Mouse (Mus musculus): ENCODE results near the gene Dpf3. TPM values are rescaled to one million over a fixed set of nuclear protein-coding genes. Genes with fewer than 3 reads are reported as not detected.
A peak's percentile ranks its signal among the peaks of the same experiment; 100 is the strongest.

Gene Dpf3
- polyA plus RNA-seq, 1 experiment = 24.7 TPM

- Histone ChIP-seq H3K4me3 (replicated peaks; ENCODE audit: control insufficient read depth, low read depth, low read length) (no peak overlapping the region), H3K4me1 (ENCODE audit: control insufficient read depth, insufficient read depth, low read length) (no peaks in the 10 kb centered on the region), H3K27ac (ENCODE audit: control insufficient read depth, insufficient read depth, low read depth, low read length, poor library complexity) (no peak overlapping the region)
- 79% methylated on average over 9 of the region's 9 CpGs for WGBS
- no peak for TF ChIP-seq POLR2A (IDR thresholded peaks at IDR 0.05; ENCODE audit: borderline replicate concordance, control insufficient read depth, low read depth, low read length)
- no peak for TF ChIP-seq CTCF (IDR thresholded peaks at IDR 0.05; ENCODE audit: control insufficient read depth, insufficient read depth, low read length)
These were observed 8.4 kb upstream of the Dpf3 start for GRCm38 (mm10) chr12:83495961-83496282.

DNA sequence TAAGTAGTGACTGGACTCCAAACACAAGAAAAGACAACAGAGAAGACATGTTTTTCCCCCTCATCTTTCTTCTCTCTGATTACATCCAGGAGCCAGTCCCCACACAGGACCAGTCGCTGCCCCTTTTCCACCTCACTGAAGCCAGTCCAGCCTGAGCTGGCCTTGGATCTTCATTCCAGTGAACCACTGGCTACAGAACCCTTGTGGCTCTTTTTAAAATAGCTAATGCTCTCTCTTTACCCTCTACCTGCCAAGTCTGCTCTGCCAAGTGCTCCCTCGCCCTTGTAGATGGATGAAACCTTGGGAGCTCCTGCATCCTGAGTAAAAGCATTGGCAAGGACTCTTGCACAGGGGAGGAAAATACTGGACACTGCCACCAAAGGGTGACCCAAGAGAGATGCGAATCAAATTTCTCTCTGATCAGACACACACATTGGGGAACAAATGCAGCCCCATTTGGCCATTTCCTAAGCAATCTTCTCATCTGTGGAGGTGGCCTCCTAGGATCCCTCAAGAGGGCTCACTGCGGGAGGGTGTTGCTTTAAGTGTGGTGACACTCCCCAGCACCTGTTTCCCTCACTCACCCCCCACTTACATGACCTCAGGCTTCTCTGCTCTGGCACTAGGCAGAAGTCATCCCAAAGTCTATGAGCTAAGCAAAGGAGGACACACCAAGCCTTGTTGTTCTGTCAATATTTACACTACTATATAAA lies 7.9 kb upstream of the Dpf3 start:
- Histone ChIP-seq H3K4me3 (replicated peaks; ENCODE audit: control insufficient read depth, low read depth, low read length) (no peak overlapping the region), H3K4me1 (ENCODE audit: control insufficient read depth, insufficient read depth, low read length) (no peaks in the 10 kb centered on the region), H3K27ac (ENCODE audit: control insufficient read depth, insufficient read depth, low read depth, low read length, poor library complexity) (no peak overlapping the region)
- no peak for TF ChIP-seq CTCF (IDR thresholded peaks at IDR 0.05; ENCODE audit: control insufficient read depth, insufficient read depth, low read length)
- no peak for TF ChIP-seq POLR2A (IDR thresholded peaks at IDR 0.05; ENCODE audit: borderline replicate concordance, control insufficient read depth, low read depth, low read length)
- 73% methylated on average over 4 of the region's 4 CpGs for WGBS

DNA sequence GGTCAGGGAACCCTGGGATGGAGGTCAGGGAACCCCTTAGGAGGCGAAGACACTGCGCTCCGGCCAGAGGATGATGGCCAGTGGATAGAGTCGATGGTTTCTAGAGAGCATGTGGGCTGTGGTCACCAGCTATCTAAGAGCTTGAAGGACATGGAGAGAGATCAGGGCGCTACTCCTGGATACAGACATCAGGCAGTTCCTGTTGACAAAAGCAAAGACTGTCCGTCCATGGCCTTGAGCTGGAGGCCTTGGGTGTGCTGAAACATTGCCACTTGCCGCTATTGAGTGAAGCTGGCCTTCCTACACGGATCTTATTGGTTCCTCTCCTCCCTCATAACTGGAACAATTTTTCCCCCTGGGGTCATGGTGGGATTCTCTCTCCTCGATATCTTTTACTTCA lies 6.7 kb upstream of the Dpf3 start:
- H3K4me1 ChIP-seq (ENCODE audit: control insufficient read depth, insufficient read depth, low read length) = no peaks in the 10 kb centered on the region
- no peak overlapping the region for H3K4me3 ChIP-seq (replicated peaks; ENCODE audit: control insufficient read depth, low read depth, low read length)
- H3K27ac ChIP-seq (ENCODE audit: control insufficient read depth, insufficient read depth, low read depth, low read length, poor library complexity) = no peak overlapping the region
- TF ChIP-seq POLR2A (IDR thresholded peaks at IDR 0.05; ENCODE audit: borderline replicate concordance, control insufficient read depth, low read depth, low read length) (no peak), CTCF (IDR thresholded peaks at IDR 0.05; ENCODE audit: control insufficient read depth, insufficient read depth, low read length) (no peak)
- 81% methylated on average over 9 of the region's 9 CpGs for WGBS

DNA sequence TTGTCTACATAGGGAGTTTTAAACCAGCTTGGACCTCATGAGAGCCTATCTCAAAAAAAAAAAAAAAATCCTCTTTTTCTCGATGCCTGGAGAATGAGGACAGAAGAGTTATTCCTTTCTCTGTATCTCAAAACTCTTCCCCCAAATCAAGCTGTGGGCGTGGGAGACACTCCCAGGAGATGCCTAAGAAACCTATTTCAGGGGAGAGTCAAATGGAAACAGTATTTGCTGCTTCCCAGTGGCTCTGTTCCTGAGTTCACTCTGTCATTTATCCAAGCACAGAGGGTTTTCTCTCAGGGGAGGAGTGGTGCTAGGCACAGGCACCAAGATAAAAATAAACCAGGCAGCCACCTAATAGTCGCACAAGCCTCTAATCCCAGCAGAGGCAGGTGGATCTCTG lies 5.3 kb upstream of the Dpf3 start:
- 67% methylated on average over 3 of the region's 3 CpGs for WGBS
- Histone ChIP-seq H3K4me3 (replicated peaks; ENCODE audit: control insufficient read depth, low read depth, low read length) (no peak overlapping the region), H3K4me1 (ENCODE audit: control insufficient read depth, insufficient read depth, low read length) (no peaks in the 10 kb centered on the region), H3K27ac (ENCODE audit: control insufficient read depth, insufficient read depth, low read depth, low read length, poor library complexity) (no peak overlapping the region)
- TF ChIP-seq POLR2A (IDR thresholded peaks at IDR 0.05; ENCODE audit: borderline replicate concordance, control insufficient read depth, low read depth, low read length) (no peak), CTCF (IDR thresholded peaks at IDR 0.05; ENCODE audit: control insufficient read depth, insufficient read depth, low read length) (no peak)

GRCm38 (mm10) chr12:83491609-83492008 lies 4.1 kb upstream of the Dpf3 start:
- Histone ChIP-seq H3K27ac (ENCODE audit: control insufficient read depth, insufficient read depth, low read depth, low read length, poor library complexity) (no peak overlapping the region), H3K4me1 (ENCODE audit: control insufficient read depth, insufficient read depth, low read length) (no peaks in the 10 kb centered on the region), H3K4me3 (replicated peaks; ENCODE audit: control insufficient read depth, low read depth, low read length) (no peak overlapping the region)
- no peak for TF ChIP-seq POLR2A (IDR thresholded peaks at IDR 0.05; ENCODE audit: borderline replicate concordance, control insufficient read depth, low read depth, low read length)
- TF ChIP-seq CTCF (IDR thresholded peaks at IDR 0.05; ENCODE audit: control insufficient read depth, insufficient read depth, low read length) = peak; percentile 33; the same call in 1 of the 2 replicates
- 30% methylated on average over 1 of the region's 1 CpGs for WGBS

GRCm38 (mm10) chr12:83489748-83490147 lies 2.2 kb upstream of the Dpf3 start:
- H3K4me1 ChIP-seq (ENCODE audit: control insufficient read depth, insufficient read depth, low read length) = no peaks in the 10 kb centered on the region; the same call in 1 of the 2 replicates
- no peak overlapping the region for H3K4me3 ChIP-seq (replicated peaks; ENCODE audit: control insufficient read depth, low read depth, low read length)
- WGBS = 29% methylated on average over 2 of the region's 2 CpGs
- TF ChIP-seq CTCF (IDR thresholded peaks at IDR 0.05; ENCODE audit: control insufficient read depth, insufficient read depth, low read length) (0 out of 2 replicates have a peak, but pooled peaks have one; percentile 6), POLR2A (IDR thresholded peaks at IDR 0.05; ENCODE audit: borderline replicate concordance, control insufficient read depth, low read depth, low read length) (no peak)
- no peak overlapping the region for H3K27ac ChIP-seq (ENCODE audit: control insufficient read depth, insufficient read depth, low read depth, low read length, poor library complexity)

DNA sequence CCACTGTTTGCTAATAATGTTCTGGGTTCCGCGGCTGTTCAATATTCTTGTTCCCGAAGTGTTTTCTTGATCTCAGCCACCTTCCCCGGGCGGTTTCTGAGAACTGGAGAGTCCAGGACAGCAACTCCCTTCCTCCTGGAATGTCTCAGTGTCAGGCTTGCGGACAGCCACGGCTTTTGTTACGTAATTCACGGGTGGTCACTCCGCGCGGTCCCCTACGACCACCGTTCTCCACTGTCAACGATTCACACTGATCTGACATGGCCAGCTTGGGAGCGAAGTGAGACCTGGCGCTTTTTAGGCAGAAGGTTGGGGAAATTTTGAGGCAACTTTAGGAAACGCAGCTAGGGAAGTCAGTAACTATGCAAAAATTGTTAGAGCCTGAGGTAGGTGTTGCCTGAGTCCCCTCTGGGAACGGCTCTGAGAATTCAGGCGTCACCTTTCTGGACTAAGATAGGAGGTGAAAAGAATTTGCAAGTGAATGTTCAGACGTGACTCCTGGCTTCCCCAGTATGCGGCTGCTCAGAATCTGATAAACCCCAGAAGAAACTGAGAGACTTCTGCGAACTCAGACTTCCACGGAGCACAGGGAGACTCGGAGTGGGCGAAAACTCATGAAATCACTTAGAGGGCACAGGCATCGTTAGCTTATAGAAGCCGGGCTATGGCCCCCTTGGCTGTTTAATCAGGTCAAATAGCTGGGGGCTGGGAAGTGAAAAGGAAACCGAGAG lies 860 bp upstream of the Dpf3 start:
- Histone ChIP-seq H3K27ac (ENCODE audit: control insufficient read depth, insufficient read depth, low read depth, low read length, poor library complexity) (no peak overlapping the region), H3K4me3 (replicated peaks; ENCODE audit: control insufficient read depth, low read depth, low read length) (peak overlapping the region; percentile 40), H3K4me1 (ENCODE audit: control insufficient read depth, insufficient read depth, low read length) (no peaks in the 10 kb centered on the region; the same call in 1 of the 2 replicates)
- TF ChIP-seq CTCF (IDR thresholded peaks at IDR 0.05; ENCODE audit: control insufficient read depth, insufficient read depth, low read length) = no peak
- no peak for TF ChIP-seq POLR2A (IDR thresholded peaks at IDR 0.05; ENCODE audit: borderline replicate concordance, control insufficient read depth, low read depth, low read length)
- WGBS = 1% methylated on average over 29 of the region's 29 CpGs

DNA sequence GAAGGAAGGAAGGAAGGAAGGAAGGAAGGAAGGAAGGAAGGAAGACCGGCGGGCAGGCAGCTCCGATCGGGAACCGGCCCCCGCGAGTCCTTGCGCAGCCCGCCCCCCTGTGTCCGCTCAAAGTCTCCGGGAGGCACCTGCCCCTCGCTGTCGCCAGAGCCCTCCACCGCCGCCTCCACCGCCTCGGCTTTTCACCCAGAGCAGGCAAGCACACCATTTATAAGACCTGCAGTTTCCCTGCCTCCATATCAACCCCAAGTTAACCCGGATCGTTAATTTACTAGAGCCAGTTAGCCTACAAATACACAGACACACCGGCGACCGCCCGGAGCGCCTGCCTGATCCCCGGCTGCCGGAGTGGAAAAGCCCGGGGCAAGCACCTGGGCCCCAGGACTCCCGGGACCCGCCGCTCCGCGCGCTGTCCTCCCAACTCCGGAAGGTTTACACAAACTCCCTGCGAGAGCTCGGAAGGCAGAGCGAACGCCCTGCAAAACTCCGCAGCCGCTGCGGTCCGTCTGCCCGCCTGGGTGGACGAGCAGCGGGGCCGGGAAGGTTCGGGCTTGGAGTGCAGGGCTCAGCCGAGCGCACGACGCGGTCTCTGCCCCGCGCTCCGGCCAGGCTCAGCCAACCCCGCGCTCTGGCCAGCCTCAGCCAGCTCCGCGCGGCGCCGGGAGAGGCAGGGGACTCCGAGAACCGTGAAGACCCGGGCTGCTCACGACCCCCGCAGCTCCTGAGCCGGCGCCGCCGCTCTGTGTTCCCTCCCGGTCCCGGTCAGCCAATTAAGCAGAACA lies 650 bp downstream of the Dpf3 start:
- Histone ChIP-seq H3K4me3 (replicated peaks; ENCODE audit: control insufficient read depth, low read depth, low read length) (peak overlapping the region; percentile 70), H3K4me1 (ENCODE audit: control insufficient read depth, insufficient read depth, low read length) (no peaks in the 10 kb centered on the region; the same call in 1 of the 2 replicates), H3K27ac (ENCODE audit: control insufficient read depth, insufficient read depth, low read depth, low read length, poor library complexity) (peak overlapping the region; percentile 84)
- TF ChIP-seq CTCF (IDR thresholded peaks at IDR 0.05; ENCODE audit: control insufficient read depth, insufficient read depth, low read length) = no peak
- 0 out of 2 replicates have a peak, but pooled peaks have one; percentile 26 for TF ChIP-seq POLR2A (IDR thresholded peaks at IDR 0.05; ENCODE audit: borderline replicate concordance, control insufficient read depth, low read depth, low read length)
- under 1% methylated on average over 73 of the region's 73 CpGs for WGBS

All from bone marrow, adult 2 months (tissue).